Mouse (Mus musculus) neural tube, embryonic 11.5 days (tissue): ENCODE measurements around the gene Alkbh4. TPM values are rescaled to one million over a fixed set of nuclear protein-coding genes. Genes with fewer than 3 reads are reported as not detected.
"Not testable (repeated sequence)": the region's sequence is repeated elsewhere in the genome, so short reads cannot be mapped to it uniquely, and the experiment has no call there.

Experiments used
- ATAC-seq: fragments of 200-750 bp; cut with Nextera tagmentation; 2 replicates; pipeline ENCODE4 v1.8.0; 2017; ENCODE audit warnings: moderate number of reproducible peaks, mild to moderate bottlenecking, moderate TSS enrichment, moderate library complexity; ENCODE audit not compliant: insufficient read depth, low FRiP score, low TSS enrichment
- DNase-seq: peaks from one replicate; pipeline ENCODE4 v3.0.0-alpha.2; 2015; ENCODE audit warnings: low spot score
- H3K27ac ChIP-seq: fragments of 300-500 bp; sonication (generic); 2 replicates; pipeline ENCODE4 v1.5.1; 2014; ENCODE audit warnings: low read depth, mild to moderate bottlenecking, low read length
- H3K27me3 ChIP-seq: fragments of 300-500 bp; sonication (generic); 2 replicates; pipeline ENCODE4 v1.6.1; 2014; ENCODE audit warnings: mild to moderate bottlenecking, low read length, mixed read lengths; ENCODE audit not compliant: control insufficient read depth, insufficient read depth
- H3K36me3 ChIP-seq: fragments of 300-500 bp; sonication (generic); 2 replicates; pipeline ENCODE4 v1.6.1; 2014; ENCODE audit warnings: mild to moderate bottlenecking, low read length, moderate library complexity, mixed read lengths; ENCODE audit not compliant: control insufficient read depth, insufficient read depth
- H3K4me1 ChIP-seq: fragments of 300-500 bp; sonication (generic); 2 replicates; pipeline ENCODE4 v1.6.1; 2014; ENCODE audit warnings: low read length, mixed read lengths; ENCODE audit not compliant: control insufficient read depth, insufficient read depth
- H3K4me2 ChIP-seq: fragments of 300-500 bp; sonication (generic); 2 replicates; pipeline ENCODE4 v1.6.1; 2014; ENCODE audit warnings: low read depth, mild to moderate bottlenecking, moderate library complexity
- H3K4me3 ChIP-seq: fragments of 300-500 bp; sonication (generic); 2 replicates; pipeline ENCODE4 v1.5.1; 2014; ENCODE audit warnings: low read depth, low read length
- H3K9ac ChIP-seq: fragments of 300-500 bp; sonication (generic); 2 replicates; pipeline ENCODE4 v1.6.1; 2014; ENCODE audit warnings: mild to moderate bottlenecking, low read length
- H3K9me3 ChIP-seq: fragments of 300-500 bp; sonication (generic); 2 replicates; pipeline ENCODE4 v1.6.1; 2016; ENCODE audit warnings: low read length; ENCODE audit not compliant: control insufficient read depth
- WGBS: fragments of 180-500 bp; shearing (Covaris S2); extraction: QIAGEN DNeasy Blood & Tissue Kit; methylation state at CpG from one replicate; pipeline ENCODE4 v1.1.7; 2014; 5-methylcytosine and 5-hydroxymethylcytosine counted together
- polyA plus RNA-seq: library from polyadenylated mRNA; unstranded; fragments of >200 nt; fragmentation: Nextera tagmentation; extraction: Ambion mirVana; gene quantifications from 2 replicates; pipeline ENCODE4 v1.2.1, GENCODE M21; 2014

The Alkbh4 gene
- polyA plus RNA-seq, 1 experiment from 2014 or later: 21.1 TPM

GRCm38 (mm10) chr5:136104511-136104910 lies 31.4 kb upstream of the Alkbh4 start:
- no peak overlapping the region for H3K4me2 ChIP-seq
- H3K4me3 ChIP-seq: no peak overlapping the region
- peaks cover 2% of the 10 kb centered on the region; the same call in 1 of the 2 replicates for H3K27me3 ChIP-seq
- H3K27ac ChIP-seq: no peak overlapping the region
- peaks cover 3% of the 10 kb centered on the region; the same call in 1 of the 2 replicates for H3K4me1 ChIP-seq
- no peak overlapping the region for H3K9ac ChIP-seq
- no peaks in the 10 kb centered on the region for H3K36me3 ChIP-seq
- H3K9me3 ChIP-seq: no peaks in the 10 kb centered on the region
- 91% methylated on average over 5 of the region's 5 CpGs for WGBS
- ATAC-seq (no peak), DNase-seq (peak; percentile 20)

- Histone ChIP-seq H3K27ac (no peak overlapping the region), H3K4me3 (no peak overlapping the region), H3K9ac (no peak overlapping the region), H3K4me1 (no peaks in the 10 kb centered on the region), H3K36me3 (no peaks in the 10 kb centered on the region), H3K27me3 (no peaks in the 10 kb centered on the region), H3K9me3 (no peaks in the 10 kb centered on the region), H3K4me2 (no peak overlapping the region)
- DNase-seq: no peak
- WGBS: 60% methylated on average over 2 of the region's 2 CpGs
- no peak for ATAC-seq
Measured at GRCm38 (mm10) chr5:136108486-136108885, 27.5 kb upstream of the Alkbh4 start.

GRCm38 (mm10) chr5:136109042-136109441 lies 26.9 kb upstream of the Alkbh4 start:
- H3K9me3 ChIP-seq: no peaks in the 10 kb centered on the region
- no peak overlapping the region for H3K4me3 ChIP-seq
- no peak overlapping the region for H3K27ac ChIP-seq
- no peak overlapping the region for H3K9ac ChIP-seq
- H3K36me3 ChIP-seq: no peaks in the 10 kb centered on the region
- ATAC-seq (no peak), DNase-seq (no peak)
- 93% methylated on average over 3 of the region's 3 CpGs for WGBS
- H3K27me3 ChIP-seq: no peaks in the 10 kb centered on the region
- no peaks in the 10 kb centered on the region for H3K4me1 ChIP-seq
- H3K4me2 ChIP-seq: no peak overlapping the region

GRCm38 (mm10) chr5:136113546-136113945 lies 22.4 kb upstream of the Alkbh4 start:
- H3K9ac ChIP-seq, H3K9me3 ChIP-seq, H3K4me3 ChIP-seq, H3K27me3 ChIP-seq, ATAC-seq, H3K36me3 ChIP-seq, H3K4me2 ChIP-seq, DNase-seq, H3K27ac ChIP-seq: not testable (repeated sequence)
- 45% methylated on average over 4 of the region's 4 CpGs for WGBS
- peaks cover 14% of the 10 kb centered on the region for H3K4me1 ChIP-seq

- ATAC-seq (peak; percentile 90), DNase-seq (peak; percentile 98)
- H3K4me1 ChIP-seq: peaks cover 14% of the 10 kb centered on the region
- H3K27me3 ChIP-seq: no peaks in the 10 kb centered on the region
- 3% methylated on average over 42 of the region's 42 CpGs for WGBS
- peak within 1 kb of the TSS; percentile 90 for H3K4me3 ChIP-seq
- H3K9me3 ChIP-seq: no peaks in the 10 kb centered on the region
- peaks cover 6% of the 10 kb centered on the region for H3K36me3 ChIP-seq
- 0 out of 2 replicates have a peak within 1 kb of the TSS, but pooled peaks have one; percentile 27 for H3K27ac ChIP-seq
- peak within 1 kb of the TSS; percentile 71 for H3K4me2 ChIP-seq
- peak within 1 kb of the TSS; percentile 87 for H3K9ac ChIP-seq
Measured at GRCm38 (mm10) chr5:136115891-136116783, 19.8 kb upstream of the Alkbh4 start, which contains the start of gene Polr2j. Gene Polr2j (plus strand): TSS chr5:136116631.

GRCm38 (mm10) chr5:136116784-136117112 lies 19.2 kb upstream of the Alkbh4 start:
- H3K27ac ChIP-seq: 0 out of 2 replicates have a peak overlapping the region, but pooled peaks have one; percentile 27

GRCm38 (mm10) chr5:136122165-136122564 lies 13.8 kb upstream of the Alkbh4 start:
- Histone ChIP-seq H3K4me3 (no peak overlapping the region), H3K27ac (no peak overlapping the region), H3K27me3 (no peaks in the 10 kb centered on the region), H3K9me3 (no peaks in the 10 kb centered on the region), H3K36me3 (peaks cover 27% of the 10 kb centered on the region), H3K9ac (no peak overlapping the region), H3K4me1 (peaks cover 6% of the 10 kb centered on the region), H3K4me2 (no peak overlapping the region)
- WGBS: 93% methylated on average over 10 of the region's 10 CpGs
- no peak for DNase-seq
- no peak for ATAC-seq

More at GRCm38 (mm10) chr5:136116784-136117112, 19.2 kb upstream of the Alkbh4 start:
- H3K27me3 ChIP-seq: no peaks in the 10 kb centered on the region
- peak overlapping the region; percentile 90 for H3K4me3 ChIP-seq
- peaks cover 6% of the 10 kb centered on the region for H3K36me3 ChIP-seq
- no peaks in the 10 kb centered on the region for H3K9me3 ChIP-seq
- H3K4me1 ChIP-seq: peaks cover 14% of the 10 kb centered on the region
- peak overlapping the region; percentile 71 for H3K4me2 ChIP-seq
- peak overlapping the region; percentile 87 for H3K9ac ChIP-seq
- DNase-seq (no peak), ATAC-seq (peak; percentile 64)
- 0% methylated on average over 21 of the region's 22 CpGs for WGBS

- DNase-seq: no peak
- no peaks in the 10 kb centered on the region for H3K27me3 ChIP-seq
- H3K4me2 ChIP-seq: peak overlapping the region; percentile 61
- peak; percentile 7; the same call in 1 of the 2 replicates for ATAC-seq
- H3K9ac ChIP-seq: peak overlapping the region; percentile 66
- H3K4me1 ChIP-seq: 0 out of 2 replicates have a peak, but pooled peaks cover 5% of the 10 kb centered on the region
- H3K27ac ChIP-seq: no peak overlapping the region
- H3K4me3 ChIP-seq: peak overlapping the region; percentile 70
- WGBS: 8% methylated on average over 20 of the region's 20 CpGs
- H3K36me3 ChIP-seq: peaks cover 18% of the 10 kb centered on the region
- no peaks in the 10 kb centered on the region for H3K9me3 ChIP-seq
Measured at GRCm38 (mm10) chr5:136136292-136136990, 495 bp downstream of the Alkbh4 start.
